Mouse (Mus musculus) spleen, postnatal 10 days (tissue): ENCODE data around the gene Pafah1b1.

Experiments
- DNase-seq, 2 experiments: peaks; one replicate each; pipeline ENCODE4 v3.0.0; 2021 to 2022; ENCODE audit warnings: low spot score in 2 of 2

The Pafah1b1 gene

DNA sequence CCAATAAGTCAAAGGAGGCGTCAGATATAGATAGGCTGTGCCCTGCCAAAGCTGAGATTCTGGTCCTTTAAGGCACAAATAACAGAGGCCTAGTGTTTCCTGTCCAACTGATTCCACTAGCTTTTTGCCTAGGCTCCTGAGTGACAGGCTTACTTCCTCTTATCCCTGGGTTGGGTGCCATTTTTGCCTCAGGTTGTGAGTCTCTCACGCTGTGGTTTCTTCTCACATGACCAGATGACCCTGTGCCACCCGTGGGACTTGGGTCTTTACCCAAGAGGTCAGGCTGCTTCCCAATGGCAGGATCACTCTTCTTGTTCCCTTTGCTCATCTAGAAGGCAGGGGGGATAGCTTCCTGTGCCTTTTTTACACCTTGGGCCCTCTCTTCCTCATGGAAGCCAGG is 60.2 kb downstream of the Pafah1b1 start:
- DNase-seq: no peak

DNA sequence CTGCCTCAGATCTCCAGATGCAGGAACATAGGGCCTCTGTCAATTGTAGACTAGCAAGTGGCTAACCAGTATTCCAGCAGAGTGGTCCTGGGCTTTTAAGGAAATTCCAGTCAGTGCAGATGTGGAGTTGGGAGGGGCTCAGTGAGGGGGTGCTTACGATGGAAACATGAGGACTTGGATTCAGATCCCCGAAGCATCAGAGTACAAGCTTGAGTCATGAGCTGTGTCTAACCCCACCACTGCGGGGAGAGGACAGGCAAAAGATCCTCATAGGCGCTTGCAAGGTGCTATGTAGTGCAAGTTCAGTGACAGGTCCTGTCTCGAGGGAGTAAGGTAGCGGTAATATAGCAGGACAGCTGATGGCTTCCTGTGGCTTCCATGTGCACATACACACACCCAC is 62.2 kb downstream of the Pafah1b1 start:
- no peak for DNase-seq

DNA sequence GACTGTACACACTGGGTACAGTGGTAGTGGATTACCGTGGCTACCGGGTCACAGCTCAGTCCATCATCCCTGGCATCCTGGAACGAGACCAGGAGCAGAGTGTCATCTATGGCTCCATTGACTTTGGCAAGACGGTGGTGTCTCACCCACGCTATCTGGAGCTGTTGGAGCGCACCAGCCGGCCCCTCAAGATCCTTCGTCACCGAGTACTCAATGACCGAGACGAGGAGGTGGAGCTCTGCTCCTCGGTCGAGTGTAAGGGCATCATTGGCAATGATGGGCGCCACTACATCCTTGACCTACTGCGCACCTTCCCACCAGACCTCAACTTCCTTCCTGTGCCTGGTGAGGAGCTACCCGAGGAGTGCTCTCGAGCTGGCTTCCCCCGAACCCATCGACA is 62.8 kb downstream of the Pafah1b1 start:
- no peak for DNase-seq

DNA sequence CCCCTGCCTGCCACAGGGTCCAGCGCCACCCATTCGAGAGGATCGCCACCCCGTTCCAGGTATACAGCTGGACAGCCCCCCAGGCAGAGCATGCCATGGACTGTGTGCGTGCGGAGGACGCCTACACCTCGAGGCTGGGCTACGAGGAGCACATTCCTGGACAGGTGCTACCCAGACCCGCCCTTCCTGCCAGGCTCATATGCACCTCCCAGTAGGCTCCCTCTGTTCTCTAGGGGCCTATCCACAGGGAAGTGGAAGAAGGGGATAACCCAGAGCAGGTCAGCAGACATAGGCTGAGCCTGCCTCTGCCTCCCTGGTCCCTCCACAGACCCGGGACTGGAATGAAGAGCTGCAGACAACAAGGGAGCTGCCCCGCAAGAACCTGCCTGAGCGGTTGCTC is 64.1 kb downstream of the Pafah1b1 start:
- DNase-seq: no peak

DNA sequence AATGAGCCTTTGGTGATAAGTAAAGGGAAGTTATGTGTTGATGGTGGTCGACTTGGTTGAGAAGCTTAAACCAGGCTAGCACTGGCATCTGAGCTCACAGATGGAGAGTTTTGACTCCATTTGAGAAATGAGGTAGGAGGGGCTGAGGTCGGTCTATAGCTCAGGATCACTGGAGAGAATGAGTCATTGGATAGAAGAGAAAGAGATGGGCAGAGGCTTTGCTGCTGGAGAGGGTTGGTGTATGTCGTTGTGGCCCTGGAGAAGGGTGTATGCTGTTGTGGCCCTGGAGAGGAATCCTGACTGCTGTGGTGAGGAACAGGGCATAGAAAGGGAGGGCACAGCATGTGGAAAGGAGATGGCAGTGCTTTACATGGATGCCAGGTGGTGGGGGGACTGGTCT is 68.5 kb downstream of the Pafah1b1 start:
- DNase-seq: no peak

DNA sequence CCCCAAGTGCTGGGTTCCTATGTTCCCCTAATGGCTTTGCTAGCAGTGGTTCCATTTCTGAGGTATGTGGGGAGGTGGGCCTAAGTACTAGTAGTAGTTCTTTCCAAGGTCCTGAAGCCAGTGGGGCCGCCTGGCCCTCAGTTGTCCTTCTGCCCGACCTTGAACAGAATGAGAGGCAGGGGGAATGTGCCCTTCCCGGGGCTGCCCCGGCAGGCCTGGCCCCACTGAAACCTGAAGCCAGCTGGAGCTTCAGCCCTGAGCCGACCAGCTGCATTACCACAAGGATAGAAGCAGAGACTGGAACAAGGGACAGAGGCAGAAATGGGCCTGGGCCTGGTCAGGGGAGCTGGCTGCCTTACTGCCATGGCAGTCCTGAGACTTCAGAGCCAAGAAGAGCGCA is 71.1 kb downstream of the Pafah1b1 start:
- no peak for DNase-seq

DNA sequence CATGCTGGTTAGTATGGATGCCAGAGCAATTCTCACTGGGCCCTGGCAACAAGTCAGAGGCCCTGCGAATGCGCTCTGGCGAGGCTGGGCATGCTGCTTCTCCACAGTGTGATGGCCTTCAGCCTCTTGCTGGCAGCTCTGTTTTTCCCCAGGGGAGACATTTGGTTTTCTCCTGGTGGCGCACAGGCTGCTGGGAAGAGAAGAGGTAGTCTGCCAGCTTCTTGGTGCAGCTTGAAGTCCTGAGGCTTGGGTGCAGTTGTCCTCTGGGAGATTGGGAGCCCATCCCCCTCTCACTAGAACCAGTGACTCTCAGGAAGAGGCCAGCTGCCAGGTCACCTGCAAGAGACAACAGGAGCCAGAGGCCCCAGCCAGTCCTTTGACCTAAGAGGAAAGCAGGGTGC is 71.7 kb downstream of the Pafah1b1 start:
- no peak for DNase-seq

DNA sequence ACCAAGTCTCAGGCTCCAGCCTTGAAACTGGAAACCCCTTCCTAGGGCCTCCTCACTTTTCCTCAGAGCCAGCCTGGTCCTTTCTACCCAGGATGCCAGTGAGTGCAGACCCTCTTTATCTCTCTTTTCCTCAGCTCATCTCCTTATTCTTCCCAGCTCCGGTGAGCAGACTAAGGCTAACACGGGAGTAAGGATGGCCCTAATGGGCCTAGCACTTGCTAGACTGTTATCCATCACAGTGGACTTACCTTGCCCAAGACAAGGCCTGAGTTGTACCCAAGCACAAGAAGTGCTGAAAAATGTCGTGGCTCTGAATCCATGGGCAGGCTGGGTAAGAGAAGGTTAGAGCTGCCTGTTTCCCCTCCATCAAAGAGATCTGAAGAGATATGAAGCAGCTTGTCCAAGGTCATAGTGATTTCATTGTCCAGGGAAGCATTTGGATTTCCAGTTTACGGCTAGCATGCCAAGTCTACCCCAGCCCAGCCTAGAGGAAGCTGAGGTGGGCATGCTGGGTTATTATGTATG is 73.8 kb downstream of the Pafah1b1 start:
- no peak for DNase-seq

DNA sequence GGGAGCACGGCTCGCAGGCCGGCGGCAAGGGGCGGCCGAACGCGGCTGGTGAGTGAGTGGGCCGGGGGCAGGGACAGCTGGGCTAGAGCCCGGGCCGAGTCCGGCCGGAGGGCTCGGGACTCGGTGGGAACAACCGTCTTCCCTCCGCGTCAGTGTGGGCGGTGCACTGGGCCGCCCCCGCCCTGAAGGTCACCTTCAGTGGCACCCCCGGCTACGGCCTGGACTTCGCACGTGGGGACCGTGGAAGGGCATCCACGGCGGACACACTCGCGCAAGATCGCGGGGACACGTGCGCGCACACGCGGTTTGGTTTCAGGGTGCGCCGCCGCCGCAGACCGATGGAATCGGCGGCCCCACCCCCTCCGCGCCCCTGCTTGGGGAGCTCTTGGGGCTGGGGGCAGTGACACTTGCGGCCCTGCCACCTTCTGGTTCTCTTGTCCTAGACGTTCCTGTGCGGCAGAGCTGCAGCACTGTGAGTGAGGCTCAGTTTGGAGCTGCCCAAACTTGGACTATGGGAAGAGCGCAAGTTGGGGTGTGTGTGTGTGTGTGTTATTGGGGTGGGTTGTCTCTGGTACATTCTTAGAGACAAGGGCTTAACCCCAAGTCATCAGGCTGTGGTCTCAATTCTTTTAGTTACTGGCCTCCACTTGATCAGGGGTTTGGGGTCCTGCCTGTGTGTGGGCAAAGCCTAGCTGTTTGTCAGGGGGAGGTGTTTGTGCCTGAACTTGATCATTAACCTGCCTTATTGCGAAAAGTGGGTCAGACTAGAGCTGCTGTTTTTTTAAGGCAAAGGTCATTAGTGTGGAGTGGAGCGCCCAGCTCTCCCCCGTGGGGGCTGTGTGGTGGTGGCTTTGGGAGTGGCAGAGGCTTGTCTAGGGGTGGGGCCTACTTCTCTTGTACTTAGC is 74.6 kb downstream of the Pafah1b1 start:
- DNase-seq: peak in 1 of 2 experiments; percentile 48

DNA sequence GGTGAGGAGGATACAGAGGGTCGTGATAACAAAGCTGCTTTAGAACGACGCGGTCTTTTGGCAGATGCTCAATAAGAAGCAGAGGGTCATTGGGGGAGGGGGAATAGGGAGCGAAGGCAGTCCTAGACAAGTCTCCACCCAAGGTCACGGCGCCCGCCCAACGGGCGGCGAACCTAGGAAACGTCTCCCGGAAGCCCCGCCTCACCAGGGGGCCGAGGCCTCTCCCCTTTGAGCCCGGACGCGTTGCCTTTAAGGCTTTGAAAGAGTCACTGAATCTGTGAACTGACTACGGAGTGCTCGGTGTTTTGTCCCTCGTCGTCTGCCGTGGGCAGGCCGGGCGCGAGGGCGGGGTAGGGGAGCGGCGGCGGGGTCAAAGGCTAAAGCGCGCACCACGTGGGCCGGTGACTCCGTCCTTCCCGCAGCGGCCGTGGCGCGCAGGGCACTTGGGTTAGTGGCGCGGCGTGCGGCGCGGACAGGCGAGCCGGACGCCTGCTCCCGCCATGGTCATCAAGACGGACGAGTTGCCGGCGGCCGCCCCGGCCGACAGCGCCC is 75.3 kb downstream of the Pafah1b1 start, which contains the start of gene Cluh:
Gene Cluh (plus strand): TSS at position 401 of the 552 bp plus-strand sequence.
- DNase-seq: peak; percentile 94 to 97

DNA sequence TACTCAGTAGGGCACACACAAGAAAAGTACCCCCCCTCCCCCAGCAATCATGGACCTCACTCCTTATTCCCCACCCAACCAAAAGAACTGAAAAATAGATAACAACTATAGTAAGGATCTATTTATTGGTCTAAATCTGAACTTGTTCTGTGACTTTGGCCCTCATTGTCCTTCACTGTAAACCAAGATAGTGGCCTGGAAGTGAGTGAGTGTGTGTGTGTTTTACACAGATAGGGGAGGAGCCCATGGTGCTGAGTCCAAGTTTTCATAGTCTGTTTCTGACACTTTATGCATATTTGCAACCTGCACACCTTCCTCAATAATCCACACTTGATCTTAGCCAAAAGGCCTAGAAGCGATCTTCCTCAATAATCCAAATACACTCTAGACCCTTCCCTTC is 75.8 kb downstream of the Pafah1b1 start:
- no peak for DNase-seq

DNA sequence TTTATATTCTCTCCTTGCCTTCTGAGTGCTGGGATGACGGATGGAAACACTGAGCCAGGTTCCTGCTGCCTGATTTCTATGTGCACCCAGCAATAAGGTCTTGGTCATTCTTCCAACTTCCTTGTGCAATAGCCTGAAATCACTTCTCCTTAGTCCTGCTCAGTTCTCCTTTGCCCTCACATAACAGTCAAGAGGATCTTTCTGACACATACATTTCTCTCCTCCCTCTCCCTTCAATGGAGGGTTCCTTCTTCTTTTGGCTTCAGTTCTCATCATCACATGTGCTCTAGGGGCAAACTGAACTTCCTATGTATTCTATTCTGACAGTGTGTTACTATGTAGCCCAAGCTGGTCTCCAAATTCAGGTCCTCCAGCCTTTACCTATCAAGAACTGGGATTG is 76.5 kb downstream of the Pafah1b1 start:
- no peak for DNase-seq

DNA sequence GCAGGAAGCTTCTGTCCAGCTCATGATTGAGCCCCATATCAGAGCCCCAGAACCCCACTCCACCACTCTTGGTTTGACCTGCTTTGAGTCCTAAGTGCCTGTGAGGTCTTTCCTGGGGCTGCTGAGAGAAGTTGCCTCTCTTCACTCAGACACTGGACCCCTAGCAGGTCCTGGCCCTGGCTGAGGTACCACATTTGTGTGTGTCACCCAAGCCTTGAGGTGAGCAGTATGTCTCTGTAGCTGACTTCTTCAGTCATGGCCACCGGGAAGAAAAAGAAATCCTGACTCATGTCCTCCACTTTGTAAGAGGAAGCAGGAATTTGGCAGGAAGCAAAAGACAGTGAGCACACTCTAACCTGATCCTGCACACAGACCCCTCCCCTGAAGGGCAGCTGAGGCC is 84.8 kb downstream of the Pafah1b1 start:
- no peak for DNase-seq

DNA sequence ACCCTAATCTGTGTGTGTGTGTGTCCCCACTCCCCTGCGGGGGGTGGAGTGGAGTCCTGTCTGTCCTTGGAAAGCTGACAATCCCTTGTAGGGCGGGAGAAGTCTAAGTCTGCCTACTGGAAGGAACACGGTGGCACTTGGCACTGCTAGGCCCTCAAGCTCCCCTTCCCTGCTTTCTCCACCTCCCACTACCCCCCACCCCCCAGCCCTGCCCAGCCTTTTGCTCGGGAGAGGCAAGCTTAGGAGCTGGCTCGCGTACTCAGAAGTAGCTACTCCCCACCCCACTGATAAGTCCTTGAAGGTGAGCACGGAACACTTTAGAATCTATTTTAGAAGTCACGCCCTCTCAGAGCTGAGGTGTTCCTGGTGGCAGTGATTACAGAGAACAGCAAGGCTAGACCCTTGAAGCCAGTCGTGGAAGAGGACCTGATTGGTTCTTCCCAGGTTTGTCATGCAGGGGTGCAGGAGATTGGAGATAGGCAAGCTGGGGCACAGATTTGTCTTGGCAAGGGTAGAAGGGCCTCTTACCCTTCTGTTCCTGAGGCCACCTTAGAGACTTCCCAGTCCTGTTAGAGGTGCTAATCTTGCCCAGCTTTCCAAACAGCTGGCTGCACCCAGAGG is 85.6 kb downstream of the Pafah1b1 start:
- no peak for DNase-seq

DNA sequence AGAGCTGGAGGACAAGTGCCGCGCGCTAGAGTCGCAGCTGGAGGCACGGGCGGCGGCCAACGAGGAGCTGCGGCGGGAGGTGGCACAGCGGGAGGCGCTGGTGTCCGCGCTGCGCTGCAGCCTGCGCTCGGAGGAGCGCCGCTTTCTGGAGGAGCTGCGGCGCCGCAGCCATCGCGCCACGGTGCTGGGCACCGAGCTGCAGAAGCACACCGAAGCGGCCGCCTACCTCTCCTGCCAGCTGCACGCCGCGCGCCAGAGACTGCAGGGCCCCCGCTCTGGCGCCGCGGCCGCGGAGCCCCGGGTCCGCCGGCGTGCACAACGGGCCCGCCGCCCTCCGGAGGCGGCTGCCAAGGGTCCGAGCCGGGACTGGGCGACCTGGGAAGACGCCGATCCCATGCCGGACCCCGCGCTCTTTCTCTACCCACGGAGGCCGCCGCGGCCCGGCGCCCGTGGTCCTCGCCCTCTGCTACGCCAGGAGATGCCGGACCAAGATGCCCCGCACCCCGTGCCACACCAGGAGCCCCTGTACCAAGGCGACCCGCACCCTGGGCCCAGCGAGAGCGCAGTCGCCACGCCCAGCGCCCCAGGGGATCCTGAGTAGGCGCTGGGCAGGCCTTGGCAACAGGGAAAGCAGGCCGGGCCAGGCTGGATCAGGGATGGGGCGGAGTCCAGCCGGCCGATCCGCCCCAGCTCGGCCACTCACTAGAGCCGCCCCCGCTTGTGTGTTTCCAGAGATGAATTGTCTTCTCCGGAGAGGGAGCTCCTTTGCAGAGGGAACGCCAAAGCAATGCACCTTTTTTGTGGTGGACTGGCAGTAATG is 86.3 kb downstream of the Pafah1b1 start:
- DNase-seq: peak; percentile 36 to 68

DNA sequence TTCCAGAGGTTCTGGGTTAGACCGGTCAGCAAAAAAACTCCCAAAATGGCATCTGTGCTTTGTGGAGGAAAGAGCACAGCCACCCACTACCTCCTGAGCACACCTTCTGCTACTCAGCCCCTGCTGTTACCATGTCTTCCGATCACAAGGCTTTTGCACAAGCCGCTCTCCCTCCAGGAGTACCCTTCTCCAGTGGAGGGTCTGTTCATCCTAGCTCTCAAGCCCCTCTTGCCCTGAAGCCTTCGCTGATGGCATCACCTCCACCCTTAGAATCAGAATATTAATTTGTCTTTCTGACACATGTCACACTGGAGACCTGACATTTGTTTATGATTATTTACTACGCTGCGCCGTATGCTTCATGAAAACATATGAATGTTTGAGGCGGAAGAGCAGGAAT is 87.0 kb downstream of the Pafah1b1 start:
- DNase-seq: no peak

DNA sequence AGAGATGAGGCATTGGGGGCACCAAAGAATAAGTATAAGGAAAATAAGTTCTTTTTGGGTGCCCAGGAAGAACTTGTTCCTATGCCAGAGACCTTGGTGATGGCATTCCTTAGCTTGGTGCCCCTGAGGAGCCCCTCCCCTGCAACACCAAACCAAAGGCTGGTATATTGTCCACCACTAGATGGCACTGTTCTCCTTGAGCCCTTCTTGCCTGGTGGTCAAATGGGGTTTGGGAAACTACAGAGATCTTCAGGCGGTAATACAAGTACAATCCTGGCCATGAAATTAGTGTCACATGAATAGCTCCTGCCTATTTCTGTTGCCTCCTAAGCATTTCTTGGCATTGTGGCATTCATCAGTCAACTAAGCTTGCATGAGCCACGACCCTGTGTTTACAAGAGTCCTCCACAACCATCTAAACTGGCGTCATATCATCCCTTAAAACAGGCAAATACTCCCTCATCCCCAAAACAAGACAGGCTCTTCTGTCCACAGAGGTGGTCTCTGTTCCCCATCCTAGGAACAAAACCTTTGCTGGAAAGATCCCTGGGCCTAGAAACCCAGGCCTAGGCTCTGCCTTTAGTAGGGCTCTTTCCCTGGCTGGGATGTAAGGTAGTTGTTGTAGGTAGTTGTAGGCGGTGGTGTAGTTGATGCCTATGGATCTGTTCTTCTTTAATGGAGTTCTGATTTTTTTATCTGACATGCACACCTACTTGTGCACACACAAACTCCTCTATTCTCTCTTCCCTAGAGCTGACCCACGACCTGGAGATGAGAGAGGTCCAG is 89.8 kb downstream of the Pafah1b1 start:
- peak in 1 of 2 experiments; percentile 68 for DNase-seq

DNA sequence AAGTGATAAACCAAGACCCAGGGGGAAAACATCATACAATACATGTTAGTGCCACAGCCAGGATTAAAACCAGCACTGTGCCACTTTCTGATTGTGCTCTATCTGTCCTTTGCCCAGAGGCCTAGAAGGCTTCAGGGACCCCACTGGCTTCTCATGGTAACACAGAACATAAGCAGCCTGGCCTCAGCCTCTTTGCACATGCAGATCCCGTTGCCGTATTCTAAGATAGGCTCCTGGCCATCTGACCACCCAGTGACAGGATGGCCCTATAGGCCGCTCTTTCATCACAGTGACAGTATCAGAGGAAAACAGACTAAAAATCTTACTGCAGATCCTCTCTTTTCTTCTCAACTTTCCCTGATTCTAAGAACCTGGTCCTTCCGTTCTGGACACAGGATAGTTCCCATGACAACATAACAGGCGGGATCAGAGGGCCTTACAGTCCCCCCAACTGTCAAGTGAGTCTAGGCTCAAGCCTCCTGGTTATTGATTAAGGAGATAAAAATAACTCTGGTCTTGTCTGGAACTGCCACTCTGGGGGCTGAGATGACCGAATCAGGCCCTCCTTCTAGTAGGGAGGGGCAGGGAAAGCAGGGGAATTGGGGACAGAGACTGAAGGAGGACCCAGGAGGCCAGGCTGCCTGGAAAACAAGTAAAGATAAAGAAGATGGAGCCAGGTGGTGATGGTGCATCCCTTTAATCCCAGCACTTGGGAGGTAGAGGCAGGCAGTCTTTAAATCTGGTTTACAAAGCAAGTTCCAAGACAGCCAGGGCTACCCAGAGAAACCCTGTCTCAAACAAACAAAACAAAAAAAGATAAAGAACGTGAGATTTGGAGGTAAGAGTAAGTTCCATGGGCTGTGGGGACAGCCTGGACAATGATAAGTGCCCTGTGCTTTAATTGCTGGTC is 92.3 kb downstream of the Pafah1b1 start:
- DNase-seq: no peak

DNA sequence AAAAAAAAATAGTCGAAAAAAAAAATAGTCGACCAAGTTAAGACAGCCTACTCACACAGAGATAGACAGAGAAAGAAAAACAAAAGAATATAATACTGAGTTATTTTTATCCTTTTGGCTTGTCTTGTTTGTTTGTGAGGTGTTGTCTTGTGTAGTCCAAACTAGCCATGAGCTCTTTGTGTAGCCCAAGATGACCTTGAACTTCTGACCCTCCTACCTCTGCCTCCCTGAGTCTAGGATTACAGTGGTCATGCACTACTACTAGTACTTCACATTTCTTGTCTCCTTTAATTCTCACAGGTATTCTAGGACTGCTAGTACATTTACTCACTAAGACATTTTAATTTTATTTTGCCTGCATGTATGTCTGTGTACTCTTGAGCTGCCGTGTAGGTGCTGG is 97.0 kb downstream of the Pafah1b1 start:
- no peak for DNase-seq

DNA sequence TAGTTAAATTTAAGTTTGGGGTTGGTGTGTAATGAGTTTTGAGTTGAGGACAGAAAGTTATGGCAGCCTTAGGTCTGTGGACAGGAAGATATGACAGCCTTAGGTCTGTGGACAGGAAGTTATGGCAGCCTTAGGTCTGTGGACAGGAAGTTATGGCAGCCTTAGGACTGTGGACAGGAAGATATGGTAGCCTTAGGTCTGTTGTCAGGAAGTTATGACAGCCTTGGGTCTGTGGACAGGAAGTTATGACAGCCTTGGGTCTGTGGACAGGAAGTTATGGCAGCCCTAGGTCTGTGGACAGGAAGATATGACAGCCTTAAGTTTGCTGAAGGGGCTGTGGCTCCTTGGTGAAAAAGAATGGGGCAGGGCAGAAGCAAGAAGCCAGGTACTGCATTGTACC is 99.1 kb downstream of the Pafah1b1 start:
- no peak for DNase-seq
